Mouse (Mus musculus) heart, adult 2 months (tissue): ENCODE results near the gene Asb10. TPM values are rescaled to one million over a fixed set of nuclear protein-coding genes. Genes with fewer than 3 reads are reported as not detected.

Experiments
- DNase-seq, 2 experiments: peaks; one replicate each; pipeline ENCODE4 v3.0.0; 2021
- H3K27ac ChIP-seq: fragments of 200-600 bp; 2 replicates; pipeline ENCODE4 v1.8.1; 2022
- H3K27me3 ChIP-seq: fragments of 200-500 bp; 2 replicates; pipeline ENCODE4 v1.6.1; 2012; ENCODE audit warnings: mild to moderate bottlenecking, low read length, inconsistent platforms, mixed read lengths; ENCODE audit not compliant: control insufficient read depth, insufficient read depth
- H3K36me3 ChIP-seq: fragments of 200-500 bp; 2 replicates; pipeline ENCODE4 v1.6.1; 2012; ENCODE audit warnings: low read length, inconsistent platforms; ENCODE audit not compliant: control insufficient read depth, insufficient read depth
- H3K4me1 ChIP-seq: fragments of 200-500 bp; 2 replicates; pipeline ENCODE4 v1.6.1; 2011; ENCODE audit warnings: low read length; ENCODE audit not compliant: control insufficient read depth, insufficient read depth
- H3K4me3 ChIP-seq: fragments of 200-600 bp; 2 replicates; pipeline ENCODE4 v1.8.1; 2022
- H3K79me2 ChIP-seq: fragments of 200-500 bp; replicated peaks from 2 replicates; pipeline ENCODE4 v1.6.1; 2012; ENCODE audit warnings: mild to moderate bottlenecking, inconsistent platforms, low read length, moderate library complexity, mixed read lengths; ENCODE audit not compliant: control insufficient read depth, insufficient read depth
- H3K9ac ChIP-seq: fragments of 200-500 bp; 2 replicates; pipeline ENCODE4 v1.6.1; 2012; ENCODE audit warnings: low read depth, mild to moderate bottlenecking, control low read depth, inconsistent platforms, low read length, mixed read lengths
- CTCF ChIP-seq: fragments of 200-600 bp; IDR thresholded peaks from 2 replicates; pipeline ENCODE4 v1.8.1; 2022; ENCODE audit warnings: antibody characterized with exemption, mild to moderate bottlenecking, moderate library complexity
- EP300 ChIP-seq: fragments of 200-500 bp; IDR thresholded peaks from 2 replicates; pipeline ENCODE4 v1.6.1; 2011; ENCODE audit warnings: low read depth, low read length, control low read depth; ENCODE audit not compliant: insufficient read depth
- POLR2A ChIP-seq: fragments of 200-500 bp; IDR thresholded peaks from 2 replicates; pipeline ENCODE4 v1.6.1; 2011; ENCODE audit warnings: mild to moderate bottlenecking, low read depth, low read length, control low read depth; ENCODE audit not compliant: insufficient read depth
- WGBS: fragments of 180-500 bp; shearing (Covaris S2); methylation state at CpG from one replicate; pipeline ENCODE4 v1.1.7; 2018; 5-methylcytosine and 5-hydroxymethylcytosine counted together
- intact Hi-C: fragments of 180-260 bp; cut with DNase I; formaldehyde crosslinking; loops from one replicate; pipeline ENCODE4 v1.15.1; 2025
- polyA plus RNA-seq: library from polyadenylated mRNA; depleted of rRNA; stranded (reverse); fragments of >200 nt; gene quantifications from 2 replicates; pipeline ENCODE4 v1.2.3, GENCODE M21; 2012
- total RNA-seq, 2 experiments: library from RNA; stranded (reverse); gene quantifications; 2 replicates each; pipeline ENCODE4 v1.2.3; 2021

Asb10 gene
- total and polyA plus RNA-seq, 3 experiments, result 80.8 to 138 (median 93.5) TPM

DNA sequence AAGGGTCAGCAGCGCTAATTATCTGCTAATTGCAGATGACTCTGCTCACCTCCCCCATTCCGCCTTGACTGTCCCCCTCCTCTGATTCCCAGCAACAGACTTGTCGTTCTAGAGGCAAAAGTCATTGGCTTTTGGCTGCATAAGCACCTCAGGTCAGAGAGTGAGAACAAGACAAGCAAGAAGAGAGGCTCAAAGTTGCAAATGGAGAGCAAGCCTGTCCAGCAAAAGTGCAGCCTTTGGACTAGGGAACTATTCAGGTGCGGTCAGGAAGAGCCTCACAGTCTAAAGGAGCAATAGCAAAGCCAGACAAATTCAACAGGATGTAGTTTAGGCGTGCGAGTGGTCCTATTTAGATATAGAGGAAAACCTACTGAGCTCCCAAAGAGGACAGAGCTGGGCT lies 13.0 kb downstream of the Asb10 start:
- 21% methylated on average over 6 of the region's 6 CpGs for WGBS
- Histone ChIP-seq H3K27ac (no peak overlapping the region), H3K4me3 (no peak overlapping the region), H3K4me1 (no peaks in the 10 kb centered on the region), H3K27me3 (peaks cover 23% of the 10 kb centered on the region), H3K9ac (no peak overlapping the region), H3K79me2 (no peaks in the 10 kb centered on the region), H3K36me3 (no peaks in the 10 kb centered on the region)
- no peak for TF ChIP-seq EP300
- TF ChIP-seq CTCF, result no peak
- TF ChIP-seq POLR2A, result no peak
- intact Hi-C loops, result no loop called here
- DNase-seq, result no peak

DNA sequence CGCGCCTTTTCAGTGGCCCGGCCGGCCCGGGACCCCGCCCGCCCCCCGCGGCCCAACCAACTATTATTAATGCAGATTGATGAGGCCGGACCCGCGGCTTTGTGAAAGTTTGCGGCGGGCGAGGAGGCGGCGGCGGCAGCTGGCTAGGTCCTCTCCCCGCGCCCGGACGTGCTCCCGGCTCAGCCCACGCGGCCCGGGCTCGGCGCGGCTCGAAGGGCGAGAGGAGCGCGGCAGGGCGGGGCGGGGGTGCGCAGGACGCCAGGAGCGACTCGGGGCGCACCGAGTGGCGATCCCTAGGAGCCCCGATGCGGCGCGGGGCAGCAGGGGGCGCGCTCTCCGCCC lies 13.9 kb downstream of the Asb10 start, which contains the start of gene Gbx1:
TSS of gene Gbx1 (minus strand) at position 314 of the 342 bp plus-strand sequence.
- intact Hi-C loops, result no loop called here
- no peaks in the 10 kb centered on the region for H3K79me2 ChIP-seq
- H3K9ac ChIP-seq, result 0 out of 2 replicates have a peak within 1 kb of the TSS, but pooled peaks have one; percentile 29
- TF ChIP-seq CTCF (peak; percentile 47), EP300 (no peak)
- no peaks in the 10 kb centered on the region for H3K36me3 ChIP-seq
- H3K4me1 ChIP-seq, result no peaks in the 10 kb centered on the region
- WGBS, result under 1% methylated on average over 48 of the region's 49 CpGs
- H3K4me3 ChIP-seq, result peak within 1 kb of the TSS; percentile 38
- H3K27ac ChIP-seq, result no peak within 1 kb of the TSS
- DNase-seq, result peak; percentile 42 to 55
- H3K27me3 ChIP-seq, result peaks cover 26% of the 10 kb centered on the region

DNA sequence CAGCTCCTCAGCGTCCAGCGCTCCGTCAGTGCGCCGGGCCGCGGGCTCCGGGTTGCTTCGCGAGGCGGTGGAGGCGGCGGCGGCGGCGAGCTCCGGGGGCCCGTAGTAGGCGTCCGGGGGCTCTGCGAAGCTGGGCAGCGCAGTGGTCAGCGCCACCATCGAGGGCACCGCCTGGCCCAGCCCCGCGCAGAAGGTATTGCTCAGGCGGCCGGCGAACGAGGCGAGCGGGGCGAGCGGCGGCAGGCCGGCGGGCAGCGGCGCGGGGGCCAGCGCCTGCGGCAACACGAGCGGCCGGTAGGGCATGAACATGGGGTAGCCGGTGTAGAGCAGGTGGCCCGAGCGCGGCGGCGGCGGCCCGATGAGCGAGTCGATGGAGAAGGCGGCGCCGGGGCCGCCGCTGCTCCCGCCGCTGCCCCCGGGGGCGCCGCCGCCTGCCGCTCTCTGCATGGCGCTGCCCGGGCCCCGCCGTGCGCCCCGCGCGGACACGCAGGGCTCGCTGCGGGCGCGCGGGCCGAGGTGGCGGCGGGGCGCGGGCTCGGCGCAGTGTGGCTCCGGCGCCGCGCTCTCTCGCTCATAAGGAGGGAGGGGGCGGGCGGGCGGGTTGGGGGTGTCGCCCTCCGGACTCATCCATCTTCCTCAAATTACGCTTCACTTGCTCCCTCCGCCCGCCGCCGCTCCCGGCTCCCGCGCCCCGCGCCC lies 14.4 kb downstream of the Asb10 start:
- TF ChIP-seq CTCF (no peak), POLR2A (no peak), EP300 (no peak)
- Histone ChIP-seq H3K27me3 (peaks cover 26% of the 10 kb centered on the region), H3K27ac (no peak overlapping the region), H3K36me3 (no peaks in the 10 kb centered on the region), H3K9ac (0 out of 2 replicates have a peak overlapping the region, but pooled peaks have one; percentile 29), H3K4me3 (peak overlapping the region; percentile 38), H3K4me1 (no peaks in the 10 kb centered on the region), H3K79me2 (no peaks in the 10 kb centered on the region)
- WGBS, result 2% methylated on average over 103 of the region's 109 CpGs
- intact Hi-C loops, result no loop called here
- no peak for DNase-seq

DNA sequence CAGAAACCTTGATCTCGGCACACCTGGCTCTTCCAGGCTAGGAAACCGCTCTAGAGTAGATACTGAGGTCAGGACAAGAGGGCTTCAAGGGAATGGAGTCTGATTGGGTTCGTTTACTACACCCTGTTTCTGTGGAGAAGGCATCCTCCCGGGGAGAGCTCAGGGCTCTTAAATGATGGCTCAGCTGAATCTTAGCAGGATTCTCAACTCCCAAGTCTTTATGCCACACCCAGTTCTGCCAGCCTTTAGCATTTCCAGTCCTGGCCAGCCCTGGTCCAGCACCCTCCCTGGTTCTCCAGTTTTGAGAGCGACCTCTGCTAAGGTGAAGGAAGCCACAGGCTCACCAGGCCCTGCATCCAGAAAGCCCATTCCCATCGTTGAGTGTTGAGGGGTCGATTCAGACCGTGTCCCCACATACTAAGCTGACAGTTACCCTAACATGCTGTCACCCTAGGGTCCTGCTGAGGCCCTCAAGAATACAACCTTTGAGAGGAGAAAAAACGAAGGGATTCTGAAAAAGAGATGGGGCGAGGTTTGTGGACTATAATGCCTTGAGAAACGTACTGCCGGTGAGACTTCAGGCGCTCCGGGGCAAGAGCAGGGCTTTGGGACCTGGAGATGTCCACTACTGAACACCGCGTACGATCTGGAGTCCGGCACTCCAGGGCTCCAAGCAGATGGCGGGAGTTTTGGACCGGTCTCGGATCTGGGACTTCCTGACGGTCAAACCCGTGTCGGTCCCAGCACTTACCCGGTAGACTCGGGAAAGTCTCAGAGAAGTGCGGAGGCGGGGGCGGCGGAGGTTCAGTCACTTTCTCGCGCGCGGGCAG lies 15.2 kb downstream of the Asb10 start:
- TF ChIP-seq CTCF, result no peak
- no peak for TF ChIP-seq POLR2A
- TF ChIP-seq EP300, result no peak
- peak overlapping the region; percentile 36; the same call in 1 of the 2 replicates for H3K4me3 ChIP-seq

DNA sequence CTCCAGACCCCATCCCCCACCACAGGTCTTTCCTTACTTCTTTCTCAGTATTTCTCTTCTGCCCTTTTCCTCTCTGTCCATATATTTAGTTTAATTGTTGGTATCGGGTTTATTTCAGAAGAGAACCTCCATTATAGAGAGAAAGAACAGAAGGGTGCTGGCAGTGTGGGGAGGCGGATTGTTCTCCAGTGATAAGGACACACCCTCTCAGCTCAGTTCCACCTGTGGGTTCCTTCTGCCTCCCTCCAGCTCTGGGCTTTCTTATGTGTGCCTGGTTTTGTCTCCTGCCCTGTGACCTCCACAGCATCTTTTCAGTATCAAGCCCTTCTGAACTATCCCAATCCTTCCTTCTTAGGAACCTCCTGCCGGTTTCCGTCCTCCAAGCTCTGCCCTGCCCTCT lies 16.3 kb downstream of the Asb10 start:
- no peak for DNase-seq
- no peak overlapping the region for H3K27ac ChIP-seq
- intact Hi-C loops, result no loop called here
- no peaks in the 10 kb centered on the region for H3K4me1 ChIP-seq
- H3K27me3 ChIP-seq, result peaks cover 26% of the 10 kb centered on the region
- TF ChIP-seq POLR2A (no peak), EP300 (no peak), CTCF (no peak)
- H3K36me3 ChIP-seq, result no peaks in the 10 kb centered on the region
- no peak overlapping the region for H3K9ac ChIP-seq
- no peaks in the 10 kb centered on the region for H3K79me2 ChIP-seq
- WGBS, result 19% methylated on average over 4 of the region's 4 CpGs
- no peak overlapping the region for H3K4me3 ChIP-seq

More for the DNA sequence above, 15.2 kb downstream of the Asb10 start:
- Histone ChIP-seq H3K36me3 (no peaks in the 10 kb centered on the region), H3K27me3 (peaks cover 26% of the 10 kb centered on the region), H3K4me1 (no peaks in the 10 kb centered on the region), H3K27ac (no peak overlapping the region), H3K9ac (no peak overlapping the region), H3K79me2 (no peaks in the 10 kb centered on the region)
- intact Hi-C loops, result no loop called here
- 6% methylated on average over 33 of the region's 34 CpGs for WGBS
- DNase-seq, result no peak

DNA sequence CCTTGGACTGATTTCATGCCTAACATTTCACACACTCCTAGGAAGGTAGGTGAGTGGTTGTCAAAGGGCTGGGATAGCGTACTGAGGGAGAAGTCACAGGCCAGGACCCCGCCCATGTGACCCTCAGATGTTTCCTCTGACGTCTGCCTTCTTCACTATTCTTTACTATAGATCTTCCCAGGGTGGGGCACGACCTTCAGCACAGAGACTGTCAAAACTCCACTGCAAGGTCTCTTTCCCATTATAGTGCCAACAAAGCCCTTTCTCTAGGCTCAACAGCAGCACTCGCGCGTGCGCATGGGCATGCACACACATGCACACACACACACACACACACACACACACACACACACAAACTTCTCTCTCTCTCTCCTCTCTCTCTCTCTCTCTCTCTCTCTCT lies 17.0 kb downstream of the Asb10 start:
- 69% methylated on average over 8 of the region's 8 CpGs for WGBS
- TF ChIP-seq EP300, result no peak
- TF ChIP-seq POLR2A, result no peak
- no peak for TF ChIP-seq CTCF
- no peak overlapping the region for H3K9ac ChIP-seq
- intact Hi-C loops, result no loop called here
- peaks cover 26% of the 10 kb centered on the region for H3K27me3 ChIP-seq
- H3K4me1 ChIP-seq, result no peaks in the 10 kb centered on the region
- H3K4me3 ChIP-seq, result no peak overlapping the region
- no peaks in the 10 kb centered on the region for H3K36me3 ChIP-seq
- no peak for DNase-seq
- no peak overlapping the region for H3K27ac ChIP-seq
- no peaks in the 10 kb centered on the region for H3K79me2 ChIP-seq
